Mouse (Mus musculus) right cerebral cortex, postnatal 4 days (tissue): ENCODE measurements around the gene Sell.
"Not testable (repeated sequence)": the region's sequence is repeated elsewhere in the genome, so short reads cannot be mapped to it uniquely, and the experiment has no call there.

ENCODE experiments used
- DNase-seq: peaks from one replicate; pipeline ENCODE4 v3.0.0-alpha.2; 2022

Gene Sell

DNA sequence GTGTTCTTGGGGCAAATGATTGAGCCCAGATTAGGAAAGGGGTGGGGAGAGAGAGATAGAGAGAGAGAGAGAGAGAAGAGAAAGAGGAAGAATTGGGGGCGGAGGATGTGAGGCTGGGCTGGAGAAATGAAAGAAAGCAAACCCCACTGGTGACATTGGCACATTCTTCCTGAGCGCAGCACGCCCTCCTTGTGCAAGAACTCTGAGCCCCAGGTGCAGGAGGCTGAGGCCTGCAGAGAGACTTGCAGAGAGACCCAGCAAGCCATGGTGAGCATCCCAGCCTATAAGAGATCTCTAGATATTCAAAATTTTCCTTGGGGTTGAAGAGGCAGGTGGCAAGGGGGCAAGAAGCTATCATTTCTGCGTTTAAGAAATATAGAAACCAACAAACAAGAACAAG, at the start of gene Sell:
Gene Sell, plus strand, starts transcription at position 58 of the 400 bp plus-strand sequence.
- DNase-seq: no peak

DNA sequence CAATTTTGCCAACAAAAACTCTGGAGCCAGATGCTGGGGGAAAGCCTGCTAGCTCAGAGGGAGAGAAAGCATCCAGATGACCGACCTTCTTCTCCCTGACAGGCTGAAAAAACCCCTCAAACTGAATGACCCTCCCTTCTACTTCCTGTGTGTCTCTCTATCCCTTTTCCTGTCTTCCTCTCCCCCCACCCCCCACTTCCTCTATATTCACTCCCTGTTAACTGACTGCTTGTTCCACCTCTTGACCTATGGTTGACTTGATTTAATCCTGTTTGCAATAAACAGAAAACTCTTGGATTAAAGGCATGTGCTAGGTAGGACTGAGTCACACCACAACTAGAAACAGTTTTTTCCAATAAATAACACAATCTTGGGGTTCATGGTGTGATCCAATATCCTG, 47.2 kb upstream of the Sell start:
- no peak for DNase-seq

DNA sequence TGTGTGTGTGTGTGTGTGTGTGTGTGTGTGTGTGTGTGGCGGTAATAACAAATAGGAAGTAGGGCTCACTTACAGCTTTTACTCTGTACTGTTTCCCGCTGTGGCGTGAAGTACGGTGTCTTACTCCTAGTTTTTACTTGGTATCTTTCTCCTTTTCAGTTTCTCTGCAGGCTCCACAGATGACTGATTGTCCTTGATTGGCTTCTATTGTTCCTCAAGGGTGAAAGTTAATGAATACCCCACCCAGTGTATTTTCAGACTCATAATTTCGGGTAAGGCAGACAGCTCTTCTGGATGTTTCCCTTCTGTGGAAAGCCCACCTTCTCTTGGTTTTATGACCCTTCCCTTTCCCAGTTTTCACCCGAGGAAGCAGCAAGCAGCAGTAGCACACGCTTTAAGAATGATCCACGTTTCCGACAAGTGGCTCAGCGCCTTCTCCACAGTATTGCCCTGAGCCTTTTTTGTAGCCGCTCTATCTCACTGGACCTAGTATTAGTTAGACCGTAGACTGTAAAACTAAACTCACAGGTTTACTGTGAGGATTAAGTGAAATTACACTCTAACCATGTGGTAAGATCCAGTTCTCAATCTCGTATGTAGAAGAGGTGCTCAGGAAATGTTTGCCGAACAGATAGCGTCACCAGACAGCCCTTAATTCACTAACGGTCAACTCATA, 43.4 kb upstream of the Sell start:
- DNase-seq: no peak

DNA sequence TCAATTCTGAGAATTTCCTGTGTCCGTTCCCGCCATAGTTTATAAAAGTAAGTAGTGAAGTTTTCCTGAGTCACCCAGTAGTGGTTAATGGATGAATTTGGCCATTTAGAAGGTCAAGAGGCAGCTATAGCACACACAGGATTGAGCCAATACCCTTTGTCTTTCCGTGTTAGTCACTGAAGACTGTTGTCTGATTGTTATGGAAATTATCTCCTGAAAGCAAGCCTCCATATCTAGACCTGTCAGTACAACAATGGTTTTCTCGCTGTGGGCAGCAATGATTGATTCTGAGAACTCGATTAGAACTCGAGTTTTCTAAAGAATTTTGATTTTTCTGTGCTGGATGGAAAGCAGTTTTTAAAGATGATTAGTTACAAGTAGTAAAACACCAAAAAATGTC, 42.0 kb upstream of the Sell start:
- DNase-seq: no peak

DNA sequence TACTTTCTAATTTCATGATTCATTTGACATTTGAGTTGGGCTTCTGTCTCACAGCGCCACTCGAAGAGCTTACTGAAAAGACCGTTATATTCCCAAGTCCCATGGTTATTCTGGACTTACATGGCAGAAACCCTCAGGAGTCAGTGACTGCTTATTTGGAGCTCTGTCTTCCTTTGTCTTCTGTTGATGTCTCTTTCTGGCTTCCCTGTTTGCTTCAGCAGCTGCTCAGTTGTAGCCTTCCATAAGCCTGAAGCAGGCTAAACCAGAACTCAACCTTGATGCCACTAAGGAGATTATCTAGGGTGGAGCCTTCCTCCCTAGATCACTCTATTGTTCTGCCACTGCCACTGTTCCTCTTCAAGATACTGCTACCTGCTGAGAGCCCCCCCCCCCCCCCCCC, 41.0 kb upstream of the Sell start:
- not testable (repeated sequence) for DNase-seq

DNA sequence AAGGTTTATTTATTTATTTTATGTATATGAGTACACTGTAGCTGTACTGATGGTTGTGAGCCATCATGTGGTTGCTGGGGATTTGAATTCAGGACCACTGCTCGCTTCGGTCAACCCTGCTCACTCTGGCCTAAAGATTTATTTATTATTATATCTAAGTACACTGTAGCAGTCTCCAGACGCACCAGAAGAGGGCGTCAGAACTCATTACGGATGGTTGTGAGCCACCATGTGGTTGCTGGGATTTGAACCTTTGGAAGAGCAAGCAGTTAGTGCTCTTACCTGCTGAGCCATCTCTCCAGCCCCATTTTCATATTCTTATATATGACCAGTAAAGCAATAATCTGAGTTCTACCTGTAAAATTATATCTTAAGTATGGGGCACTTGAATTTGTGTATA, 39.7 kb upstream of the Sell start:
- not testable (repeated sequence) for DNase-seq

DNA sequence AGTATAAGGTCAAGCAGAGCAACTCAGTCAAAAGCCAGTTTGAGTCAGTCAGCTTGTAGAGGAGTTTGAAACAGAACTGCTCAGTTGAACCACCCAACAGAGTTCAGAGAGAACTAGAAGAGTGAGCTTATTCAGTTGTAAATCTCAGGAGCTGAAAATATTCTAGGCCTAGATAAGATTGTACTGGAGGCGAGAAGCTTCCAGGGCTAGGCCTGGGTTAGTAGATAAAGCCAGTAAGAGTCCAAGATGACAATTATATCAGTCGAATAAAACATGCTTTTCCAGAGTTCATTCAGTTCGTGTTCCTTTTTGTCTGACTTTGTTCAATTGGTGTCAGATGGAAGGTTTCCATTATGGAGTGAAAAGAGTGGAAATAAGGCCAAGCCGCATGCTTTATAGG, 36.1 kb upstream of the Sell start:
- DNase-seq: no peak

DNA sequence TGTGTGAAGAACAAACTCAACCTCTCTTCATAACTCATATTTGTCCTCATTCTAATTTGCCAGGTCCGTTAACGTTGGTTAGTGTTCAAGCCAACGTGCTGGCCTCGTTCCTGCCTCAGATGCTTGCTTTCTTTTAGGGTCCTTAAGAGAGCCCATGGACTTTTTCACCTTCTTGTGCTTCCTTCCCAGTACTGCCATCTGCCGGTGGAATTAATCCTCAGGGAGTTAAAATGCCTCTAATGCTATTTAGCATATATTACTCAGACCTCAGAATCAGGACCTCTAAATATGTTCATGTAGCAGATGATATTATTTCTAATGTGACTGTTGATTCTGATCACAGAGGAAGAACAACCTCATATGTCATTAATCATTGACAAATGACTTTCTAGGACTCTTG, 34.4 kb upstream of the Sell start:
- DNase-seq: peak; percentile 19

DNA sequence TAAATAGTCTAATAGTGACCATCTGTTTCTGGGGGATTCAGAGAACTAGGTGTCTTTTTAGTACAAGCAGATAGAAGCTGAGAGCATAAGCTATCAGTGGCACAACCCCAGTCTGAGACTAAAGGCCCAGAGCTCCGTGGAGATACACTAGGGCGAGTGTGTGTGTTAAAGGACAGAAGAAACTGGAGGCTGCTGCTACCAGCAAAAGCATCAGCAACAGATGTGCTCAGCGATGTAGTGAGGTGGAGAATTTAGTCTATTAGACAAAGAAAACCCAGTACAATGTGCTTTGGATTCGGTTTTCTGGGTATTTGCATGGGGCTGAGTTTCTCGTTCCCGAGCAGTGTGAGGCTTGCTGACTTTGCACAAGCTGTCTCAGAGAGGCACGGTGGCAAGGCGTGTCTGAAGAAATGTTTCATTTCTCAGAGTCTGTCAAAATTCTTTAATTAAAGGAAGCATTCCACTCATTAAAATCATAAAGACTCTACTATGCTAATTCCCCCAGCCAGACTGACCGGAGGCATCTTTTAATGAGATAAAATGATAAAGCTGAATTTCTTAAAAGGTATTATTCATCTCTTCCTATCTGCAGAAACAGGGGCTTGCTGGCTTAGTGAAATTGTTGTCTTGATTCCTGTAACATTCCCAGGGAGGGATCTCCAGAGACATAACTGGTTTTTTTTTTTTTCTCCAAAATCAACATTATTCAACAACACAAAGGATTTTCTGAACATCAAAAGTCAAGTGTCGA, 21.2 kb upstream of the Sell start:
- DNase-seq: no peak

DNA sequence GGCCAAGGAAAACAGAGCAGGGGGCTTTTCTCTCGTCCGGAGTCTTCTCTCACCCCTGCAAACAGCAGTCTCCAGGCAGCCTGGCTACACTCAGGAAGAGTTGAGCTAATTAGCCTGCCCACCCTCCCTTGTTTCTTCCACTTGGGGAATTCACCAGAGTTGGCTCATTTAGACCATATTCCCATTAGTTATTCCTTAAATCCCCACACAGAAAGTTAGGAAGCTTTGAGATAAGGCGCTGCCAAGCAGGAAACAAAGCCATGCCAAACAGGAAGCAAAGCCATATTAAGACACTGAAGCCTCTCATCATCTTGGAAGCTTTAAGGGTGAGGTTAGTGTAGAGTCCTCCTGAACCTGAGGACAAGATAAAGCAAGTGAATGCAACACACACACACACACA, 18.2 kb upstream of the Sell start:
- DNase-seq: no peak

DNA sequence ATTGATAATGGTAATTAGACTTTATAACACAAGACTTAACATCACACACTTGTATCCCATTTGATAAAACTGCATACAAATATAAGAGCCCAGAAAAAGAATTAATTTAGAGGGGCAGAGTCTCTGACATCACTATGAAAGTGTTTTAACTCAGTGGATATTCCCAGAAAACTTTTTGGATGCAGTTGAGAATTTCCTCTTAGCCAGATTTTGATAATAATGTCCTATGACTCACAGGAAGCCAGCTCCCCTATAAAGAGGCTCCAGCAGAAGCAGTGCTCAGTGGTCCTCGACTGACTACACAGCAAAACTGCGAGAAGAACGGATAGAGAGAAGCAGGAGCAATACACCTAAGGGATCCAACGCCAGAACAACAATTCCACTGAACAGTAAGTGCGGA, 13.8 kb upstream of the Sell start, which contains the start of gene Sele:
Gene Sele, plus strand, starts transcription at position 301 of the 400 bp plus-strand sequence.
- DNase-seq: no peak

DNA sequence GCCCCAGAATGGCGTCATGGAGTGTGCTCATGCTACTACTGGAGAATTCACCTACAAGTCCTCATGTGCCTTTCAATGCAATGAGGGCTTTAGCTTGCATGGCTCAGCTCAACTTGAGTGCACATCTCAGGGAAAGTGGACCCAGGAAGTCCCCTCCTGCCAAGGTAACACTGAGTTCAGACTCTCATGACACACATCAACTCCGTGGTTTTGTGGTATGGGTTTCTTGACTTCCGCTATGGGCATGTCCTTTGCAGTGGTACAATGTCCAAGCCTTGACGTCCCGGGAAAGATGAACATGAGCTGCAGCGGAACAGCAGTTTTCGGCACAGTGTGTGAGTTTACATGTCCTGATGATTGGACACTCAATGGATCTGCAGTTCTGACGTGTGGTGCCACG, 8.2 kb upstream of the Sell start:
- DNase-seq: no peak

DNA sequence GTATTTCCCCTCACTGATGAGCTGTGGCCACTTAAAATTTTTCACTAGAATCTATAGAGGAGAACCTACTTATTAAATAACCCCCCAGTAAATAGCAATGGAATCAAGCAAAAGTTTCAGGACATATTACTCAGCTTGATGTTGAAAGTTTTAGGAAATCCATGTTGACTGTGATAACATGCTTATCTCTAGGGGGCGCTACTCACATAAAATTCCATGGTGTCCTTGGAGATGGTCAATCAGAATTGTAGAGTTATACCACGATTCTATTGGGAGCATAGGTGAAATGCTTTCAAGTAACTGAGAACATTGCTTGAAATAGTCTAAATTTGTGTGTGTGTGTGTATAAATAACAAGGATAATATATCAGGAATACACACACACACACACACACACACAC, 7.0 kb upstream of the Sell start:
- no peak for DNase-seq

DNA sequence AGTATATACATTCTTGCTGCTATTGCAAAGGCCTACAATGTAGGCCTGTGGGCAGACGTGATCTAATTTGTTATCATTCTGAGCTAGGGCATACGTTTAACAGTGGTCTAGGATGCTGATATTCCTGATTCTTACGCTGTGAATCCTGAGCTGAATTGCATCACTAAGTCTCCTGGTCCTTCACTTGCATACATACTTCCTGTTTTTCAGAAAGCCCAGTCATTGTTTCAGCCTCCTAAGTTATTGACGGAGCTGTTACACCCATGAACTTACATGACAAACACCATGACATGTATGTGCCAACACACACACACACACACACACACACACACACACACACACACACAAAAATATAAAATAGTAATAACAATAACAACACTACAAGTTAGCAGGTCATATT, 1.7 kb upstream of the Sell start:
- no peak for DNase-seq

DNA sequence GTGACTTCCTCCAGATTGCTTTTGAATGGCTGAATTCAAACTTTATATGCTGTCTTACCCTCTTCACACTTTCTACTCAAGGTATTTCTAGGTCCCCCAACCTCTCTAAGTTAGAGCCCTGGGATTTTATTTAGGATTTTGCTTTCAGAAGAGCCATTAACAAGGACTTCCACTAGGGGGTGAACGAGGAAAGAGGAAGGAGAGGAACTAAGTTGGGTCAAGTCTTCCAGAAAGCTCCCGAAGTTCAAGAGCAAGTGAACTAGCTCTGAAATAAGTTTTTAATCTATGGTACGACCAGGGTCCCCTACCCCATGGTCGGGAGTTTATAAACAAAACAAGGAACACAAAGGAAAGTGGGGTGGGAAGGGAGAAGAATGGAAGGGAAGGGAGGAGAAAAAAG, 504 bp upstream of the Sell start:
- no peak for DNase-seq

DNA sequence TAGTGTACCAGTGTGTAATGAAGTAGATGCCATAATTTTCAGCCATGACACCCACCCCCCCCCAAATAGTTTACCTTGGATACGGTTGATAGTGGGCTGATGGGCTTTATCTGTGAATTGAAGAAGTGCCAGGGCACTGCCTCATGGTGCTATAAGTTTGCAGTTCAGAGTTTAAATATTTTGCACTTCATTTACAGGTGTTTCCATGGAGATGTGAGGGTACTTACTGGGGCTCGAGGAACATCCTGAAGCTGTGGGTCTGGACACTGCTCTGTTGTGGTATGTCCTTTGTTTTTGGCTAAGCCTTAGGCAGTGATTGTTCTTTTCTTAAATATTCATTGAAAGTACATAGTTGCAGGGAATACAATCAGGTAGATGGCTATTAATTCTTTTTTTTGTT, 1.1 kb downstream of the Sell start:
- DNase-seq: no peak

DNA sequence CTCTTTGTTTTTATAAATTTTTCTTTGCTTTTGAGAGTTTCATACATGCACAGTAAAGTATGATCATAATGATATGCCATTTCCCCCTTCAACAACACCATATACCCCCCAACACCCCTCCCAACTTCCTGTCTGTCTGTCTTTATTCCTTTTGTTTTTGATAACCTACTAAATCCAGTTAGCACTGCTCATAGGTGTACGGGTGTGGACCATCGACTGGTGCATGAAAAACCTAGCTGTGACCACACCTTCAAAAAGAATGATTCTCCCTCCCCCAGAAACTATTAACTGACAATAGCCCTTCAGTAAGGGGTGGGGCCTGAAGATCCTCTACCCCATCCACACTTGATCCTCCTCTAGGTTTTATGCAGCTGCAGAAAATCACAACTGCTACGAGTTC, 2.0 kb downstream of the Sell start:
- no peak for DNase-seq

DNA sequence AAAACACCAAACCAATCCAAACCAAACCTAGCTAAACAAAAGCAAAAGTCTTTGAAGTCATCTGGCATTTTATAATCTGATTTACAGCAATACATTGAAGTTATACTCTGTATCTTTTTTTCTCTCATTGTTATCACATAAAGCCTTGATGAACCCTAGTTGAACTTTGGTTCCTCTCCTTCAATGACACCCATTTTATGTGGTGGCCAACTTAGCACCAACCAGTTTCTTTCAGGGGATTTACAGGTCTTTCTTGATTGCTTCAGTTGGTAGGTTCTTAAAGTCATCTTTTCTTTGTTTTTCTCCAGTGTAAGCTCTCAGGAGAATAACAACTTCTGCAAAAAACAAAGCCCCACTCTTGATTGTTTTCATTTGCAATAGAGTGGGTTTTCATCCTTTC, 7.5 kb downstream of the Sell start:
- no peak for DNase-seq

DNA sequence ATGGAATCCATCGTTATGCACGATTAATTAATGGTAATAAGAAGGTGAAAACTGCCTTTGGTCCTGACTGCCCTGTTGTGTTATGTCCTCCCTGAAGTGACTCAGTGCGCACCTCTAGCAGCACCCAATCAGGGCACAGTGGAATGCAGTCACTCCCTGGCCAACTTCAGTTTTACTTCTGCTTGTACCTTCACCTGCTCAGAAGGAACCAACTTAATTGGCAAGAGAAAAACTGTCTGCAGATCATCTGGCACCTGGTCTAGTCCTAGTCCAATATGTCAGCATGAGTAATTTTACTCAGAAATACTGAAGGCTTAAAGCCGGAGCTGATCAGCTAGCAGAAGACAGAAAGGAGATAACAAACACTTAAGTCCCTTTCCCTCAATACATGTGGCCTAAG, 8.7 kb downstream of the Sell start:
- DNase-seq: no peak

DNA sequence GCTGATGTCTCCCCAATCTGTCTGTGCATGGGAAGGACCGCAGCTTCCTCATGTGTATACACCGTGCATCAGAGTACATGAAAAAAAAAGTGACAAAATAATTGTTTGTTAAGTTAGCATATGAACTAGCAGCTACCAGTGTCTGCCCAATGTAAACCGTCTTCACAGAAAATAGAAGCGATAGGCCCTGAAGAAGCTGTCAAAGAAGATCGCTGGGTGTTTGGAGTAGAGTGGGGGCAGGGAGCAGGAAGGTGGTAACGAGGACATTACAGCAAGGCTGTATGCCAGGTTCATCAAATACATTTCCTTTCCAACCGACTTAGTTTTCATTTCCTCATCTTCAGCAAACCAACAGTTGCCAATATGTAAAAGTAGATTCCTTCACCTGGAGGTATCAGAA, 9.3 kb downstream of the Sell start:
- DNase-seq: no peak

DNA sequence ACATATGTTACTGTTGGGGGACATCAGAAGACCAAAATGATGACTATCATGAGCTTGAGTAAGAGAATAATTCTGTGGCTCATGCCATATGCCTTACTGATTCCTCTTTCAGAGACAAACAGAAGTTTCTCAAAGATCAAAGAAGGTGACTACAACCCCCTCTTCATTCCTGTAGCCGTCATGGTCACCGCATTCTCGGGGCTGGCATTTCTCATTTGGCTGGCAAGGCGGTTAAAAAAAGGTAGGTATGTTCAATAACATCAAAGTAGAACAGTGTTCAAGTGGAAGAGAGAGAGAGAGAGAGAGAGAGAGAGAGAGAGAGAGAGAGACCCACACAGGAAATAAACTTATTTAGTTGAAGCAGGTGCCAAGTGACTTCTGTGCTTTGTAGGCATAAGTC, 10.2 kb downstream of the Sell start:
- no peak for DNase-seq

DNA sequence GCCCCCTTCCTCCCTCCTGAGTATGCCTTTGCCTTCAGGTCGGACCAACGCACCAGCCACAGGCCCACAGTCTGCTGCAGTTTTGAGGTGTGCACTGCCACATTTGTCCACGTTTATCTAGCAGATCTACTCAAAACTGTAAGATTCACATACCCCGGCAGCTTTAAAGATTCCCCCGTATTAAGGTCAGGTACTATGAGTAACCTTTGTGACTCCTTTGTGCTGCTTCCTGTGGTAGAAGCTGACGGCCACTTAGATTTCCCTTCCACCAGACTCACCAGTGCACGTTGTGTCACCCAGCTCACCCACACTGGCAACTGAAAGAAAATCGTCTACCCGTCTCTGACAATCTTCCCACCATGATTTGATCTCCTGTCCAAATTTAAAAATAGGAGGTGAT, 11.3 kb downstream of the Sell start:
- DNase-seq: no peak

DNA sequence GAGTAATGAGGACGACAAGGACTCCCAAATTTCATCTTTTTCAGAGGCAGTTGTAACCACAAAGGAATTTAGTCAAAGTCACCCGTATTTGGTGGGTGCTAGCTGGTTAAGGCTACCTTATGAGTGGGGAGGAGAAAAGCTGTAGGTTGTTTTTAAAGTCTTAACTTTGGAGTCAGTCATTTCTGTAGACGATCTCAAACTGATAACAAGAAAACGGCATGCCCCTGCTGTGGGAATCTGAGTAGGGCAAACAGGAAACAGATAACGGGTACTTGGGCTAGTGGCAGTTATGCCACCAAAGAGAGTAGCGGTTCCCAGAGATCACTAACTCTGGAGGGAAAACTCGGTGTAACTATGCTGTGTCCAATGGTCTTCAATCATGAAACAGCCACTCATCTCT, 12.0 kb downstream of the Sell start:
- no peak for DNase-seq

DNA sequence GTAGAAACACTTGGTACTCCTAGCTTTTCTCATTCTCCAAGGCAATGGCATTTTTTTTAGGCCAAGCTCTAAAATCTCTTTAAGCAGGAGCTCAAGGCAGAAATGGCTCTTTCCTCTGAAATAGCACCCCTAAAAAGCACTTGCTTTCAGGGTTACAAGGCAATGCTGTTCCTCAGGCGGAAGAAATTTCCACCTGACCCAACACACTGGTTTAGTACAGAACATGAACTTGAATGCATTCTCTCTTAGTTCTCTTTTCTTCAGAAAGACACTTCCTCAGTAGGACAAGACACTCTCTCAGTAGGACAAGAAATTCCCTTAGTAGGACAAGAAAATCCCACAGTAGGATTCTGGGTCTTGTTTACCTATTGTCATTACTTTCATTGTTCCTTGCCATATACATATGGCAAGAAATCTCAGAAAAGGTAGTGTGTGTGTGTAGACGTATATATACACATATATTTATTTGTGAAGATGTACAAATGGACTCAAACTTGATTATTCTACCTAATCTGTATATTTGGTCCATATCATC, 12.9 kb downstream of the Sell start:
- no peak for DNase-seq

DNA sequence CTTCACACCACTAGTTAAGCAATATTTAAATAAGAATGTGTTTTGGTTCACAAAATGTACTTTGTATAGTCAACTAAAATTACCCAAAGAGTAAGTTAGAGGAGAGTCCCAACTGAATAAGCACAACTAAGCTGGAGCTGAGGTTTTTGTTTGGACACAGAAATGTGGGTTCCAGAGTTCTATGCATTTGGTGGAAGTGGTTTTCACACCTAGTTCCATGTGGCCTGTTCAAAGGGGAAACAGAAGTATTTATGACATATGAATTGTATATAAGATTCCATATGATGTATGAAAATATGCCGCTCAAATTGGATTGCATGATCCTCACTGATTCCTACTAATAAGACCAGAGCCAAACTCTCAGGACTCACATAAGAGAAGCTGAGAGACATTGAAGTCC, 13.6 kb downstream of the Sell start:
- DNase-seq: no peak
